Mouse (Mus musculus) hindbrain, embryonic 14.5 days (tissue): ENCODE measurements at regions not wholly inside any gene's neighbourhood (a gene's known extent, or its start where the extent isn't known, plus 50 kb on each side); places are given as distances from the start of the nearest gene placed in this dataset.

Source experiments
- ATAC-seq: fragments of 200-750 bp; cut with Nextera tagmentation; 2 replicates; pipeline ENCODE4 v1.8.0; 2017; ENCODE audit warnings: moderate number of reproducible peaks, mild to moderate bottlenecking, moderate TSS enrichment, moderate library complexity; ENCODE audit not compliant: low FRiP score
- DNase-seq: peaks from one replicate; pipeline ENCODE4 v3.0.0-alpha.2; 2015; ENCODE audit warnings: low spot score
- H3K27ac ChIP-seq: fragments of 300-500 bp; sonication (generic); 2 replicates; pipeline ENCODE4 v1.5.1; 2014; ENCODE audit warnings: mild to moderate bottlenecking, moderate library complexity
- H3K27me3 ChIP-seq: fragments of 300-500 bp; sonication (generic); 2 replicates; pipeline ENCODE4 v1.6.1; 2014; ENCODE audit warnings: mild to moderate bottlenecking, low read length, mixed read lengths; ENCODE audit not compliant: control insufficient read depth, insufficient read depth
- H3K36me3 ChIP-seq: fragments of 300-500 bp; sonication (generic); replicated peaks from 2 replicates; pipeline ENCODE4 v1.6.1; 2014; ENCODE audit not compliant: control insufficient read depth, insufficient read depth
- H3K4me1 ChIP-seq: fragments of 300-500 bp; sonication (generic); replicated peaks from 2 replicates; pipeline ENCODE4 v1.6.1; 2014; ENCODE audit warnings: antibody characterized with exemption, low read length, mixed read lengths; ENCODE audit not compliant: control insufficient read depth, insufficient read depth
- H3K4me2 ChIP-seq: fragments of 300-500 bp; sonication (generic); replicated peaks from 2 replicates; pipeline ENCODE4 v1.6.1; 2014; ENCODE audit warnings: mild to moderate bottlenecking, moderate library complexity
- H3K4me3 ChIP-seq: fragments of 300-500 bp; sonication (generic); replicated peaks from 2 replicates; pipeline ENCODE4 v1.5.1; 2014; ENCODE audit warnings: mild to moderate bottlenecking, low read length
- H3K9ac ChIP-seq: fragments of 300-500 bp; sonication (generic); 2 replicates; pipeline ENCODE4 v1.6.1; 2014
- H3K9me3 ChIP-seq: fragments of 300-500 bp; sonication (generic); 2 replicates; pipeline ENCODE4 v1.6.1; 2016; ENCODE audit warnings: low read length; ENCODE audit not compliant: control insufficient read depth
- WGBS: fragments of 180-500 bp; shearing (Covaris S2); extraction: QIAGEN DNeasy Blood & Tissue Kit; methylation state at CpG from one replicate; pipeline ENCODE4 v1.1.7; 2014; 5-methylcytosine and 5-hydroxymethylcytosine counted together

DNA sequence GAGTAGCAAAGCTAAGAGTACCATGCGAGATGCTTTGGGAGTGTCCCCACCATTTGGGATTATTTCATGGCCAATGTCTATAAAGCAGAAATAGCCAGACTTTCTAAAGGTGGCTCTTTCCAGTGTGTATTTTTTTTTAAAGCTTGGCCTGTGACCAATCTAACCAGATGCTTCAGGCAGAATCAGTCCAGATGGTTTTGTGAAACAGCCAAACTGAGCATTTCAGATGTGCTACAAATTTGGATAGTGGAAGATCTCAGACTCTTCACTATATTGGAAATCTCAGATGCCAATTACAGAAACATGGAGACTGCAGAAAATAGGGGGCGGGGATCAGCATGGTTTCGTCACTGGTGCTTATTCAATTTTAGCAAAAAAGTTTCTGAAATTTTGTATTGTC lies 213.6 kb upstream of the Nmur2 start:
- Histone ChIP-seq H3K27me3 (no peaks in the 10 kb centered on the region), H3K27ac (no peak overlapping the region), H3K9me3 (no peaks in the 10 kb centered on the region), H3K4me1 (no peaks in the 10 kb centered on the region), H3K9ac (no peak overlapping the region), H3K4me2 (no peak overlapping the region), H3K36me3 (no peaks in the 10 kb centered on the region), H3K4me3 (no peak overlapping the region)
- 93% methylated on average over 3 of the region's 3 CpGs for WGBS
- ATAC-seq (no peak), DNase-seq (no peak)

DNA sequence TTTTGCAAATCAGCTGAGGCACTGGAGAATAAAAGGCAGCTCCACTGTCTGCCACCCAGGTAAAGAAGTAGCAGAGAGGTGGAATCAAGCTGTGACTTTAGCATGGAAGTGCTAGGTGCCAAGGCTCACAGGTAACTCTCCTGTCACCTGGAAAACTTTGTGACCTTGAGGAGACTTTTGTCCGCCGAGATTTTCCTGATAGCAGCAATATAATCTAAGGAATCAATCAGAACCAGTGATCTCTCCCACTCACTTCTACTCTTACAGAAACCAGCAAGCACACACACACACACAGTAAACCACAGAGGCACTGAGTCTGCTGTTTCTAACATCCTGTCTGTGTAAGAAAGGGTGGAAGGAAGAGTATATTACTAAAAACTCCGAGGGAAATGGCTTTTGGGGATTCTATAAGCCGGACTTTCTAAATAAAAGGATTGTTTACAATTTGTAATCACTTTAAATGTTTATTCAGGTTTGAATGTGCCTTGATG lies 206.6 kb upstream of the Nmur2 start:
- Histone ChIP-seq H3K9ac (no peak overlapping the region), H3K4me3 (no peak overlapping the region), H3K36me3 (no peaks in the 10 kb centered on the region), H3K4me1 (peaks cover 22% of the 10 kb centered on the region), H3K27me3 (no peaks in the 10 kb centered on the region), H3K9me3 (no peaks in the 10 kb centered on the region), H3K27ac (peak overlapping the region; percentile 81), H3K4me2 (no peak overlapping the region)
- no peak for ATAC-seq
- no peak for DNase-seq
- WGBS, result 26% methylated on average over 4 of the region's 4 CpGs

DNA sequence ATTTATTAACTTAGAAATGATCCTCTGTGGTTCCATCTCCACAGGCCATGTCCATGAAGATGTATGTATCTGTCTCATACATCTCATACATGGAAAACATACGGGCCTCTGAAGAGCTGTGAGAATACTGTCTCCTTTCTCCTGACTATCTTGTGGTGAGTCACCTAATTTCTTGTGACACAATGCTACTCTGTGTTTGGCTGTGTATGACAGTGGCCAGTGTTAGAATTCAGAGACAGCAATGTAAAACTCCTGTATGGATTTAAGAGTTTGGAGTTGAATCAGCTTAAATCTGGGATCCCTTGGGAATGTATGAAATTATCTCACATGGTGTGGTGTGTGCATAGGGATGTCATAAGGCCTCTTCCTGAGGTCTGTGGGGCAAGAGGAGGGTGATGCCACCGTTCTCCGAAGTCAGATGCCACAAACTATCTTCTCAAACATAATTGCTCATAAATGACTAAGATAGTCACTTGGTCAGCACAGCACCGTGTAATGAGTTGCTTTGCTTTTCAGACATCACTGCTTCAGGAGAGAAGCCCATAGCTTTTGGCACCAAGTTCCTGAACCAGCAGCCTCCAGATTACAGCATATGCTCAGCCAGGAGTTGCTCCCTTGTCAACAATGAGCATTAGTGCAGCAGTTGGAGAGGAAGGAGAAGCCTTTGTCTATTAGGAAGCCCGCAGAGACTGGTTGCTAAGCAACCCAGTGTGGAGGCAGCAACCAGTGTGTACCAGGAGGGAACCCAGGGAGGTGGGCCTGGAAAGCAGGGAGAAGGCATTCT lies 205.9 kb upstream of the Nmur2 start:
- no peak overlapping the region for H3K4me2 ChIP-seq
- peak overlapping the region; percentile 81 for H3K27ac ChIP-seq
- no peaks in the 10 kb centered on the region for H3K9me3 ChIP-seq
- no peak overlapping the region for H3K9ac ChIP-seq
- no peaks in the 10 kb centered on the region for H3K27me3 ChIP-seq
- ATAC-seq (peak; percentile 97), DNase-seq (peak; percentile 78)
- H3K36me3 ChIP-seq, result no peaks in the 10 kb centered on the region
- 18% methylated on average over 5 of the region's 5 CpGs for WGBS
- peaks cover 22% of the 10 kb centered on the region for H3K4me1 ChIP-seq
- no peak overlapping the region for H3K4me3 ChIP-seq

DNA sequence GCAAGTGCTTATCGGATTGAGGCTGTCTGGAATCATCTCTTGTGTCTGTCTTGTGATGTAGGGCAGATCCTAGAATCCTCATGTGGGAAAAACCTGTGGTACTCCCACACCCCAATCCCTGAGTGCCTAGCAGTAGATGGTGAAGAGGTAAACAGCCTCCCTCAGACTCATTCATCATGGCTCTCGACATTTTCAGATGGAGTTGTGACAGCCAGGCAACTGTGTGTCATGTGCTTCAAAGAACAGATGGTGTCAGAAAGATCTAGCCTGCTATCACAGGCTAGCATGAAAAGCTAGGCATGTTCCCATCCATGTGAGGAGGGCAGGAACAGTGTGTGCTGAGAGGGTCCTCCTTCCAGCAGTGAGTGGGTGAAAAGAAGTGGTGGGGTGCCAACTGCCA lies 204.1 kb upstream of the Nmur2 start:
- Histone ChIP-seq H3K4me2 (no peak overlapping the region), H3K27me3 (no peaks in the 10 kb centered on the region), H3K4me1 (peaks cover 22% of the 10 kb centered on the region), H3K27ac (no peak overlapping the region), H3K36me3 (no peaks in the 10 kb centered on the region), H3K4me3 (no peak overlapping the region), H3K9ac (no peak overlapping the region), H3K9me3 (no peaks in the 10 kb centered on the region)
- DNase-seq (no peak), ATAC-seq (no peak)
- 81% methylated on average over 2 of the region's 2 CpGs for WGBS

DNA sequence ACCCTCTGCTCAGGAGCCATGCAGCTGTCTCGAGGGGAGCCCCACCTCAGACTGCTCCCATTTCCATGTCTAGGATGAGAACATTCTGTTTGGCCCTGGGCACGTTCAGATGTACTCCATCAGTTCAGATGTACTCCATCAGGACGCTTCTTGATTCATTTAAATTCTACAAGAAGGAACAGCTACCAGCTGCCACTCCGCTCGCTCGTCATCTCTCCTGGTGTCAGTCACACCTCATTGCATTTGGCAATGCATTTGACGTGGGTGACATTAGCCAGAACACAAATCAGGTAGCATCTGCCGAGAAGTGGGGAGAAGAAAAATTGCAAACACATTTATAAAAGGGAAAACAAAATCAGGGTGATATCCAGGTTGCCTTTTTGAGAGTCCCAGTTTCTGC lies 202.6 kb upstream of the Nmur2 start:
- no peak overlapping the region for H3K27ac ChIP-seq
- peak; percentile 25 for DNase-seq
- no peaks in the 10 kb centered on the region for H3K9me3 ChIP-seq
- H3K36me3 ChIP-seq, result no peaks in the 10 kb centered on the region
- no peak overlapping the region for H3K4me2 ChIP-seq
- 57% methylated on average over 8 of the region's 8 CpGs for WGBS
- H3K4me3 ChIP-seq, result no peak overlapping the region
- no peak for ATAC-seq
- H3K9ac ChIP-seq, result no peak overlapping the region
- H3K27me3 ChIP-seq, result no peaks in the 10 kb centered on the region
- H3K4me1 ChIP-seq, result peaks cover 22% of the 10 kb centered on the region

DNA sequence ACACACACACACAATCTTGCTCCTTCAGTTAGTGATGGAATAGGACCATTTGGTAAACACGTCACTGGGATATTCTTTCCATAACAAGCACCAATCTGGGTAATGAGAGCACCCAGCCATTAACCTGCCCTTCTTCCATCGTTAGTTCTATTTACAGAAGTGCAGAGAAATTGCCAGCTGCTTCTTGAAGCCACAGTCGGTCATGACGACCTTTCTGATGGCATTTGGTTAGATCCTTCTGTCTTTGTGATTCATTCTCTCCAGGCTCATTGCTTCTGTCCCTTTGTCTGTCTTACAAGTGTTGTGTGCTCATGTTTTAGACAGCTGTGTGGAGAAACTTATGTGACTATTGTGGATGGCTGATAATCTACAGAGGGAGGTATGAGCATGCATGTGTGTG lies 197.9 kb upstream of the Nmur2 start:
- Histone ChIP-seq H3K4me2 (no peak overlapping the region), H3K27ac (no peak overlapping the region), H3K4me1 (no peaks in the 10 kb centered on the region), H3K9me3 (no peaks in the 10 kb centered on the region), H3K4me3 (no peak overlapping the region), H3K9ac (no peak overlapping the region), H3K27me3 (no peaks in the 10 kb centered on the region), H3K36me3 (no peaks in the 10 kb centered on the region)
- ATAC-seq, result no peak
- no peak for DNase-seq
- 68% methylated on average over 4 of the region's 4 CpGs for WGBS

DNA sequence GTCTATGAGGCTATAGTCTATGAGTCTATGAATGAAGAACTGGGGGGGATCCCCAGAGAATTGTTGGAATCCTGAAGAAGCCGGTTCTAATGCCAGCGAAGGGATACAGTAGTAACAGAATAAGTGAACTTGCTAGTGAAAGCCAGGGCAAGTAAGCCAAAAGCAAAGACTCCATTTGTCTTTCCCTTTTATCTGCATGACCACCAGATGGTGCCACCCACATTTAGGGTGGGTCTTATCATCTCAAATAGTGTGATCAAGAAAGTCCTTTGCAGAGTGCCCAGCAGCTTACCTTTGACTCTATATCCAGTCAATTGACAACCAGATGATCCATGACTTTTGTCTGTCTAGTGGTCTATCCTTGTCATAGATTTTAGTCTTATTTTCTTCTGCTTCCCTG lies 184.2 kb upstream of the Nmur2 start:
- H3K4me1 ChIP-seq, result no peaks in the 10 kb centered on the region
- no peaks in the 10 kb centered on the region for H3K27me3 ChIP-seq
- no peak for ATAC-seq
- H3K4me3 ChIP-seq, result no peak overlapping the region
- 92% methylated on average over 2 of the region's 2 CpGs for WGBS
- no peaks in the 10 kb centered on the region for H3K9me3 ChIP-seq
- no peaks in the 10 kb centered on the region for H3K36me3 ChIP-seq
- no peak overlapping the region for H3K4me2 ChIP-seq
- no peak overlapping the region for H3K27ac ChIP-seq
- no peak for DNase-seq
- H3K9ac ChIP-seq, result no peak overlapping the region

DNA sequence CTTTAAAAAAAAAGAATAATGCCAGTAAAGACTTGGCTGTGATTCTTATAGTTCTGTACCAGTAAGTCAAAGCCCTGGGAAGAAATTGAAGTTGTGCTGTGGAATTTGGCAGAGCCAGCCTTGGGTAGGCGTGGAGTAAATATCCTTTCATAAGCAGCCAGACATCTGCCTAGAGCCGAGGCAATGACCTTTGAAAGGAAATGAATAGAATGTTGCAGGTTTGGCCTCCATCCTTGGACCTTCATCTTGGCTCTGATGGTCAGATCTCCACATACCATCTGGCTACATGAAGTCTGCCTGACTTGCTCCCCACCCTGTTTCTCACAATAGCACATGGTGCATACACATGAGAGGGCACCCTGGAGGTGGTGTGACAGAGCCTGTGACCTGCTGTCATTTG lies 174.9 kb upstream of the Nmur2 start:
- H3K27me3 ChIP-seq, result no peaks in the 10 kb centered on the region
- DNase-seq (no peak), ATAC-seq (no peak)
- H3K9me3 ChIP-seq, result no peaks in the 10 kb centered on the region
- no peak overlapping the region for H3K27ac ChIP-seq
- H3K4me1 ChIP-seq, result no peaks in the 10 kb centered on the region
- no peaks in the 10 kb centered on the region for H3K36me3 ChIP-seq
- WGBS, result 79% methylated on average over 2 of the region's 2 CpGs
- H3K9ac ChIP-seq, result no peak overlapping the region
- no peak overlapping the region for H3K4me2 ChIP-seq
- no peak overlapping the region for H3K4me3 ChIP-seq

DNA sequence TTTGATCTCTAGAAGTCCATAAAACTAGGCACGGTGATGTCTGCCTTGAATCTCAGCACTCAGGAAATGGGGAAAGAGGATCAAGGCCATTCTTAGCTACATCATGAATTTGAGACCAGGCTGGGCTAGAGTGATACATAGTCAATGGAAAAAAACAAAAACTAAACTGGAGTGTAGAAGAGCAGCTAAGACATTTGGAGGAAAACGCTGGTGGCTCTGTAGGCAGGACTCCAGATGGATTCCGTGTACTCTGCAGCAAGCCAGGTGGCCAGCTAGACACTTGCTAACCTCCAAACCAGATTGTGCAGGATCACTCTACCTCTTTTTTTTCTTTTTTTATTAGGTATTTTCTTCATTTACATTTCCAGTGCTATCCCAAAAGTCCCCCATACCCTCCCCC lies 161.0 kb upstream of the Nmur2 start:
- H3K9me3 ChIP-seq, result no peaks in the 10 kb centered on the region
- H3K36me3 ChIP-seq, result no peaks in the 10 kb centered on the region
- no peaks in the 10 kb centered on the region for H3K27me3 ChIP-seq
- no peak overlapping the region for H3K4me3 ChIP-seq
- no peak overlapping the region for H3K9ac ChIP-seq
- H3K4me2 ChIP-seq, result no peak overlapping the region
- no peak overlapping the region for H3K27ac ChIP-seq
- no peaks in the 10 kb centered on the region for H3K4me1 ChIP-seq
- WGBS, result 93% methylated on average over 3 of the region's 3 CpGs
- DNase-seq (no peak), ATAC-seq (no peak)

DNA sequence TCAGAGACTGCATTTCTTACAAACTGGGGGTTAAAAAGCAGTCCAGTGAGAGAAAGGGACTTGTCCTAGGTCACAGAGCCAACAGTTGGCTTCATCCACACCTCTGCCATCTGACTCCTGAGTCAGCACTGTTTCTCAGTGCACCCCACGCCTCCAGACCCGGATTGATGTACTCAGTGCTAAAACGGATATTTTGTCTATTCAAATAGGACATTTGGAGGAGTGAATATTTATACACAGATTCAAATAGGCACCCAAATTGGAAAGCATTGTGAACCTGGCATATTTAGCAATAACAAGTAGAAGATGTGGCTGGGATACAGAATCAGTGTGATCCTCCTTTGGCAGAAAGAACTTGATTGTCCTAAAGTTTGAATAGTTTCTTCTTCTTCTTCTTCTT lies 154.5 kb upstream of the Nmur2 start:
- WGBS, result 78% methylated on average over 3 of the region's 3 CpGs
- ATAC-seq, result no peak
- H3K4me1 ChIP-seq, result no peaks in the 10 kb centered on the region
- no peaks in the 10 kb centered on the region for H3K36me3 ChIP-seq
- no peaks in the 10 kb centered on the region for H3K9me3 ChIP-seq
- H3K4me2 ChIP-seq, result no peak overlapping the region
- H3K9ac ChIP-seq, result no peak overlapping the region
- no peak overlapping the region for H3K27ac ChIP-seq
- DNase-seq, result no peak
- H3K4me3 ChIP-seq, result no peak overlapping the region
- H3K27me3 ChIP-seq, result no peaks in the 10 kb centered on the region
